Mouse (Mus musculus) midbrain, embryonic 14.5 days (tissue): ENCODE measurements at regions not wholly inside any gene's neighbourhood (a gene's known extent, or its start where the extent isn't known, plus 50 kb on each side); places are given as distances from the start of the nearest gene placed in this dataset.

Source experiments
- ATAC-seq: fragments of 200-750 bp; cut with Nextera tagmentation; 2 replicates; pipeline ENCODE4 v1.8.0; 2017; ENCODE audit warnings: moderate number of reproducible peaks, moderate library complexity; ENCODE audit not compliant: low FRiP score, low TSS enrichment
- DNase-seq: peaks from one replicate; pipeline ENCODE4 v3.0.0-alpha.2; 2015
- H3K27ac ChIP-seq: fragments of 300-500 bp; sonication (generic); replicated peaks from 2 replicates; pipeline ENCODE4 v1.5.1; 2014; ENCODE audit warnings: mild to moderate bottlenecking, low read depth, low read length, moderate library complexity
- H3K27me3 ChIP-seq: fragments of 300-500 bp; sonication (generic); 2 replicates; pipeline ENCODE4 v1.6.1; 2014; ENCODE audit warnings: low read length, control low read depth, mixed read lengths; ENCODE audit not compliant: control insufficient read depth, insufficient read depth
- H3K36me3 ChIP-seq: fragments of 300-500 bp; sonication (generic); 2 replicates; pipeline ENCODE4 v1.6.1; 2014; ENCODE audit warnings: low read length, control low read depth; ENCODE audit not compliant: control insufficient read depth, insufficient read depth
- H3K4me1 ChIP-seq: fragments of 300-500 bp; sonication (generic); 2 replicates; pipeline ENCODE4 v1.6.1; 2014; ENCODE audit warnings: mild to moderate bottlenecking, antibody characterized with exemption, low read length, control low read depth; ENCODE audit not compliant: control insufficient read depth, insufficient read depth
- H3K4me2 ChIP-seq: fragments of 300-500 bp; sonication (generic); 2 replicates; pipeline ENCODE4 v1.6.1; 2014; ENCODE audit warnings: mild to moderate bottlenecking, low read length, moderate library complexity
- H3K4me3 ChIP-seq: fragments of 300-500 bp; sonication (generic); replicated peaks from 2 replicates; pipeline ENCODE4 v1.5.1; 2014; ENCODE audit warnings: low read depth, low read length
- H3K9ac ChIP-seq: fragments of 300-500 bp; sonication (generic); replicated peaks from 2 replicates; pipeline ENCODE4 v1.6.1; 2014; ENCODE audit warnings: mild to moderate bottlenecking, low read length, moderate library complexity
- H3K9me3 ChIP-seq: fragments of 300-500 bp; sonication (generic); 2 replicates; pipeline ENCODE4 v1.6.1; 2016; ENCODE audit warnings: low read length, control low read depth, mixed read lengths; ENCODE audit not compliant: control insufficient read depth
- WGBS: fragments of 180-500 bp; shearing (Covaris S2); extraction: QIAGEN DNeasy Blood & Tissue Kit; methylation state at CpG from one replicate; pipeline ENCODE4 v1.1.7; 2014; 5-methylcytosine and 5-hydroxymethylcytosine counted together

DNA sequence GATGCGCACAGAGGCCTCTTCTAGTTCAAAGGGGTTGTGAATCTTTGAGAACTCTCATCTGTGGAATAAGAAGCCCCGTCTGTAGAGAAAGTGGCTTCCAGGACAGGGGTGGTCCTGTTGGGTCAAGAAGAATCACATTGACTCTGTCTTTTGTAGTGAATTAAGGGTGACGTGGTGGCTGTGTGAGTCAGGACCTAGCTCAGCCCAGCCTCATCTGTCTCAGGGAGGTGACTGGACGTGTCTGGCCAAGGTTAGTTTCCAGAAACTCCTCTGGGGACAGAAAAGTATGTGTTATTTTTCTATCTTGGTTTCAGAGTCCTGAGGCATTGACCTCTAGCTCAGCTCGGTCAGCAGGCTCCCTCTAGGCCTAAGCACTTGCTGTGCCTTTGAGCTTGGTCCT lies 73.3 kb upstream of the Lep start:
- no peak overlapping the region for H3K27ac ChIP-seq
- no peak overlapping the region for H3K9ac ChIP-seq
- 0 out of 2 replicates have a peak, but pooled peaks cover 3% of the 10 kb centered on the region for H3K4me1 ChIP-seq
- H3K27me3 ChIP-seq: no peaks in the 10 kb centered on the region
- DNase-seq (no peak), ATAC-seq (no peak)
- H3K36me3 ChIP-seq: no peaks in the 10 kb centered on the region
- no peaks in the 10 kb centered on the region for H3K9me3 ChIP-seq
- no peak overlapping the region for H3K4me3 ChIP-seq
- WGBS: 78% methylated on average over 5 of the region's 5 CpGs
- no peak overlapping the region for H3K4me2 ChIP-seq

DNA sequence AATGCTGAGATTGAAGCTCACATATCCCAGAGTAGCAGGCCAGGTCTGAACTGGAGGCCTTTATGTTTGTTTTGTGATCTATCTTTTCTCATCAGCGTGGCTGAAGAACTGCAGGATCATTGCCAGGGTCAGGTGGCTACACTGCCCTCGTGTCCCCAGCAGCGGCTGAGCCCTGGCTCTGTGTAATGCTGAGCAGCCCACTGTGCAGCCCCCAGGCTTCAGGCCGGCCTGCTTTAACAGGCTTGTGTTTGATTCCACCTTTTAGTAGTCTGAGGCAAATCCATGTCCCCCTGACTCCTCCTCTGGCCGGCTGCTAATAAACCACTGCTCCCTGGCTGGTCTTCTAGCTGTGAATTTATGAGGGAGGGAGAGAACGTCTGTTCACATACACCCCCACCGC lies 72.6 kb upstream of the Lep start:
- 53% methylated on average over 7 of the region's 7 CpGs for WGBS
- H3K36me3 ChIP-seq: no peaks in the 10 kb centered on the region
- no peaks in the 10 kb centered on the region for H3K4me1 ChIP-seq
- ATAC-seq (no peak), DNase-seq (no peak)
- H3K4me2 ChIP-seq: no peak overlapping the region
- H3K27ac ChIP-seq: no peak overlapping the region
- H3K27me3 ChIP-seq: no peaks in the 10 kb centered on the region
- no peak overlapping the region; the same call in 1 of the 2 replicates for H3K9ac ChIP-seq
- H3K9me3 ChIP-seq: no peaks in the 10 kb centered on the region
- no peak overlapping the region for H3K4me3 ChIP-seq

DNA sequence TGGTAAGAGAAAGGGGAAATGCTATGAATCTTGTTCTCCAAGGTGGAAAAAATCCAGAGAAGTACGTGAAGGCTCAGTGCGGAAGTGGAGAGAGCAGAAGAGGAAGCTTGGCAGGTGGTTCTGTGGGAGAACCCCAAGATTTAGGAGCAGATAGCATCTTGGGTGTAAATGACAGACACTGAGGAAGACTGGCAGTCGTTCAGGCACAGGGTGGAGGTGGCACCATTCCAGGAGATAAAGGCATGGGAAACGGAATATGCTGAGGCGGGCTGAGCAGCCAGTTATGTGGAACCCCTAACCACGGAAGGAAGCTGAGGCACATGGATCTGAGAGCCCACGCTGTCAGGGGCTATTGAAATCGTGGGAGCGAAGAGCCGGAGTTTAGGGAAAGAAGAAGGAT lies 70.6 kb upstream of the Lep start:
- 79% methylated on average over 10 of the region's 10 CpGs for WGBS
- H3K9ac ChIP-seq: no peak overlapping the region
- no peaks in the 10 kb centered on the region for H3K36me3 ChIP-seq
- no peak overlapping the region for H3K4me3 ChIP-seq
- no peak overlapping the region for H3K4me2 ChIP-seq
- DNase-seq: no peak
- H3K9me3 ChIP-seq: no peaks in the 10 kb centered on the region
- H3K27me3 ChIP-seq: no peaks in the 10 kb centered on the region
- H3K4me1 ChIP-seq: no peaks in the 10 kb centered on the region
- no peak overlapping the region for H3K27ac ChIP-seq
- ATAC-seq: no peak

GRCm38 (mm10) chr6:28990210-28990609 lies 69.8 kb upstream of the Lep start:
- Histone ChIP-seq H3K27me3 (no peaks in the 10 kb centered on the region), H3K9ac (no peak overlapping the region), H3K9me3 (no peaks in the 10 kb centered on the region), H3K4me2 (no peak overlapping the region), H3K27ac (no peak overlapping the region), H3K4me3 (no peak overlapping the region), H3K4me1 (no peaks in the 10 kb centered on the region), H3K36me3 (no peaks in the 10 kb centered on the region)
- 79% methylated on average over 5 of the region's 5 CpGs for WGBS
- DNase-seq: no peak
- no peak for ATAC-seq

DNA sequence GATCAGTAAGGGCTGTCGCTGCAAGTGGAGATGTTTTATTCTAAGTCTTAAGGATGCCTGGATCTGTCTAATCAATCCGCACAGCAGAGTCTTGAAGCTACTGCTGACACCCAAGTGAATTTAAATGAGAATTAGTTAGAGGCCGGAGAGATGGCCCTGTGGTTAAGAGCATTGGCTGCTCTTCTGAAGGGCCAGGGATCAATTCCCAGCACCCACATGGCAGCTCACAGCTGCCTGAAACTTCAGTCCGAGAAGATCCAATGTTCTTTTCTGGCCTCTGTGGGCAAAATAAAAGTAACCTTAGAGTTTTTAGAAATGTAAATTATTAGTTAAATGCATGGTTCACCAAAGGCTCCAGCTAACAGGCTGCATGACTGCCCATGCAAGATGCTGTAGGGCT lies 65.5 kb upstream of the Lep start:
- H3K27ac ChIP-seq: no peak overlapping the region
- no peak overlapping the region for H3K4me3 ChIP-seq
- ATAC-seq: no peak
- H3K4me1 ChIP-seq: no peaks in the 10 kb centered on the region
- WGBS: 76% methylated on average over 4 of the region's 4 CpGs
- no peaks in the 10 kb centered on the region for H3K9me3 ChIP-seq
- DNase-seq: no peak
- no peak overlapping the region for H3K4me2 ChIP-seq
- no peak overlapping the region for H3K9ac ChIP-seq
- no peaks in the 10 kb centered on the region for H3K27me3 ChIP-seq
- no peaks in the 10 kb centered on the region for H3K36me3 ChIP-seq

DNA sequence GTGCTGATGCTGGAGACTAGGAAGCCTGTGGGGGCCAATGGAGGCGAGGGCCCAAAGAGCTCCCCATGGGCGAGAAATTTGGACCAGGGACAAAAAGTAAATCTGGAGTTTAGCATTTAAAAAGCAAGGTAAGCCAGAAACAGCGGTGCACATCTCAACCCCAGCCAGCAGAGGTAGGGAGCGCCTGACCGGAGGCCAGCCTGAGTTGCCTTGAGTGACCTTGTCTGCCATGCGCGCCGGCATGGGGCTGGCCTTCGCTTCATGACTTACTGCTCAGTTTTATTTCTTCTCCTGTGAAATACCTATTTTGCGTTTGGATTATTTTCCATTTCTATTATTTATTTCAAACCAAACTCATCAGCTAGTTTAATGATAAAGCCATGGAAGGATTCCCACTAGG lies 64.3 kb upstream of the Lep start:
- H3K9ac ChIP-seq: no peak overlapping the region
- H3K4me2 ChIP-seq: no peak overlapping the region
- H3K27ac ChIP-seq: no peak overlapping the region
- no peaks in the 10 kb centered on the region for H3K36me3 ChIP-seq
- no peak for DNase-seq
- 48% methylated on average over 10 of the region's 10 CpGs for WGBS
- no peak overlapping the region for H3K4me3 ChIP-seq
- ATAC-seq: no peak
- no peaks in the 10 kb centered on the region for H3K9me3 ChIP-seq
- H3K27me3 ChIP-seq: no peaks in the 10 kb centered on the region
- no peaks in the 10 kb centered on the region for H3K4me1 ChIP-seq

DNA sequence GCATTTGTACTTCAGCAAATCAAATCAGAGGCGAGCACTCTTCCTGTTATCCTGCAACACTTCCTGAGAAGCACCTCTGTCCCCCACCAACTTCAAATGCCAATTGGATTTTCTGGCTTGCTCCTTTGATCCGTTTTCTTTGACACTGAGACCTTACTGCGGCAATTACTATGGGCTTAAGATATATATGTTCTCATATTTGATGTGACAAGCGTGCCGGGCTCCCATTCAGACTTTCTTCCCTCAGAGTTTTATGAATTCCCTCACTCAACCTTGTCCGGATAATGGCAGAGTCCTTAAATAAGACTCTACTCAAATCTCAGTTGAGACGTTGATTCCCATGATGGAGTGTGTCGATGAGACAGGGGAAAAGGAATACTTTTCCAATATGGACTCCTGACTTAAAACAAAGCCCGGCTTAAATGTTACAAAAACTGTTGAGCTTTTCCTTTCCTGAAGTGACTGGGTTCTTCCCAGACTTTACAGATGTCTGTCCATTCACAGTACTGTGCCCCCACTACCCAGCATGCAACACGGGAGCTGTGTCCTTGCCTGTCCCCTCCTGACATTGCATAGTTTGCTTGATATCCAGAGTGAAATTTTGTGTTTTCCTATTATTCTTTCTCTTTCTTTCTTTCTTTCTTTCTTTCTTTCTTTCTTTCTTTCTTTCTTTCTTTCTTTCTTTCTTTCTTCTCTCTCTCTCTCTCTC lies 60.5 kb upstream of the Lep start:
- H3K9ac ChIP-seq: no peak overlapping the region
- no peaks in the 10 kb centered on the region for H3K27me3 ChIP-seq
- no peak overlapping the region for H3K4me3 ChIP-seq
- no peak overlapping the region for H3K27ac ChIP-seq
- ATAC-seq: no peak; the same call in 1 of the 2 replicates
- H3K4me2 ChIP-seq: no peak overlapping the region
- no peaks in the 10 kb centered on the region for H3K9me3 ChIP-seq
- H3K36me3 ChIP-seq: no peaks in the 10 kb centered on the region
- 22% methylated on average over 10 of the region's 10 CpGs for WGBS
- peak; percentile 63 for DNase-seq
- H3K4me1 ChIP-seq: no peaks in the 10 kb centered on the region

- Histone ChIP-seq H3K36me3 (no peaks in the 10 kb centered on the region), H3K4me1 (no peaks in the 10 kb centered on the region), H3K9ac (no peak overlapping the region), H3K27me3 (no peaks in the 10 kb centered on the region), H3K4me2 (no peak overlapping the region), H3K4me3 (no peak overlapping the region), H3K27ac (no peak overlapping the region), H3K9me3 (no peaks in the 10 kb centered on the region)
- DNase-seq: no peak
- 62% methylated on average over 10 of the region's 10 CpGs for WGBS
- ATAC-seq: no peak
These were observed 57.9 kb upstream of the Lep start for GRCm38 (mm10) chr6:29002141-29002540.

DNA sequence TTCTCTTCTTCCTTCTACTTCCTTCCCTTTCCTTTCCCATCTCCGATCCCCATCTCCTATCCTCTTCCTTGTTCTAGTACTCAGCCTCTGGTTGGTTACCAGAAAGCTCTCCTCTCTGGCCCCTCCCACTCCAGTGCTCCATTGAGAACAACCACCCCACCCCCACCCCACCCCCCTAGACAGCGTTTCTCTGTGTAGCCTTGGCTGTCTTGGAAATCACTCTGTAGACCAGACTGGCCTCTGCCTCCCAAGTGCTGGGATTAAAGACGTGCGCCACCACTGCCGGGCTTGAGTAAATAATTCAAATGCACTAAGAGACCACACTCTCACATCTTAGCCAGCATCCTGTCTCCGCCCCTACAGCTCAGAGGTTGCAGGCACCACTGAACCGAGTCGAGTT lies 57.2 kb upstream of the Lep start:
- H3K27me3 ChIP-seq: no peaks in the 10 kb centered on the region
- ATAC-seq (no peak), DNase-seq (no peak)
- no peaks in the 10 kb centered on the region for H3K36me3 ChIP-seq
- WGBS: 38% methylated on average over 8 of the region's 8 CpGs
- H3K4me3 ChIP-seq: no peak overlapping the region
- no peak overlapping the region for H3K9ac ChIP-seq
- H3K27ac ChIP-seq: no peak overlapping the region
- H3K4me2 ChIP-seq: no peak overlapping the region
- H3K9me3 ChIP-seq: no peaks in the 10 kb centered on the region
- no peaks in the 10 kb centered on the region for H3K4me1 ChIP-seq
